Mouse (Mus musculus) hematopoietic multipotent progenitor cell, adult 10-12 weeks (in vitro differentiated cells): ENCODE data around the gene Acp5. TPM values are rescaled to one million over a fixed set of nuclear protein-coding genes. Genes with fewer than 3 reads are reported as not detected.

ENCODE experiments used
- polyA plus RNA-seq: library from polyadenylated mRNA; stranded (reverse); fragments of >175 nt; gene quantifications from 2 replicates; pipeline ENCODE4 v1.2.3, GENCODE M21; 2012; ENCODE audit warnings: low replicate concordance

The Acp5 gene
- 89.9 and 193 TPM in 2 replicates for polyA plus RNA-seq

GRCm38 (mm10) chr9:22135644-22136390 is at the start of gene Acp5:
TSS of gene Acp5 (minus strand) at chr9:22135711.

DNA sequence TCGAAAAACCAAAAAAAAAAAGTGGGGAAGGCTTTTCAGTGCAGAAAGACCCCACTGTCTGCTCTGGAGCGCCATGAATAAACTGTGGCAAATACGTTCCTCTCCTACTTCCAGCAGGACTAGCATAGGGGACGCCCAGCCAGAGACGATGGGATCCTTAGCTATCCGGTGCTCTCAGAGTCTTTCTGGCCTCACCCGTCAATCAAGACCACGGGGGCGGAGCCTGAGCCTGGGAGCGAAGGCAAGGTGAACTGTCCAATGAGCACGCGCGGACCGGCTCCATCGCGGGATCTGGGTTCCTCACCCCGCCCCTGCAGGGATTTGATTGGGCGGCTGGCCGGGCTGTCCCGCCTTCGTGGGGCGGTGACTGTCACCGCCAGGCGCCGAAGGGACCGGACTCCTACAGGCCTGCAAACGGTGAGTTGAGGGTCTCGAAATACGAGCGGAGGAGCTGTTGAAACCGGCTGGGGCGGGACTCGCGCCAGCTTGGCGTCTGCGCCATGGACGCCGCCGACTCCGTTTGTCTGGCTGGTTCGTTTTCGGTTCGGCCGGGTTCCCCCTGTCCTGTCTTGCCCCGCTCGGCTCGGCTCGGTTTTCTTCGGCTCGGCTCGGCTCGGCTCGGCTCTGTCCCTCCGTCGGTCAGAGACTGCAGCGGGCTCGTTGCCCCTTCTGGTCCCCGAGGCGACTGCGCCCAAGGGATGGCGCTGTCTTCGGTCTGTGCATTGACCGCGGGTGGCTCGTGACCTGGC is 21.2 kb upstream of the Acp5 start, which contains the start of gene Pigyl:
TSS of gene Pigyl (plus strand) at position 350 of the 749 bp plus-strand sequence.

DNA sequence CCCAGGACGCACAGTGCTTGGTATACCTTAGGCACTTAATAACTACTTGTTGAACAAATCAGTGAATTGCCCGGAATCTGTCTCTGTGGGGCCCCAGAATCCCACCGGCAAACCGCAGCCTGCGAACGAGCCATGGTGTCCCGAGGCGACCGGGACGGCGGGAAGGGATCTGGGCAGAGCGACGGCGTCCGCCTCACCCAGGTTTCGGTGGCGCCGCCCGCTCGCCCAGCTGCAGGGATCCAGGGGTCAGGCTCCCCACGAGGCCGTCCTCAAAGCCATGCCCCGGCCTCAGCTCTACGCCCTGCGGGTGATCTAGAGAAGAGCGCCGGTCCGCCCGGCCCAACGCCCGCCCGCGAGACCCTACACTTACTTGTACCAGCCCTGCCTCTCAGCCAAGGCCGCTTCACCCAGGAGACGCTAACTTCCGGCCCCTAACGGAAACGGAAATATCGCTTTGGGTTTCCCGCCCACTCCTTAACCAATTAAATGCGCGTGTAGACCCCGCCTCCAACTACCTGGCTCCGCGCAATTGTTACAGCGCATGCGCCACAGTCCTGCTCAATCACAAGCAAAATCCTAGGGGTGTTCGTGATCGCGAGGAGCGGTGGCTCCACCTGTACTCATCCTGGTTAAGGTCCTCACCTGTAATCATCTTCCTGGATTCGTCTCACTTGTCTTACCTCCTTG is 18.6 kb downstream of the Acp5 start, which contains the start of gene Elof1:
TSS of gene Elof1 (minus strand) at position 433 of the 687 bp plus-strand sequence.

DNA sequence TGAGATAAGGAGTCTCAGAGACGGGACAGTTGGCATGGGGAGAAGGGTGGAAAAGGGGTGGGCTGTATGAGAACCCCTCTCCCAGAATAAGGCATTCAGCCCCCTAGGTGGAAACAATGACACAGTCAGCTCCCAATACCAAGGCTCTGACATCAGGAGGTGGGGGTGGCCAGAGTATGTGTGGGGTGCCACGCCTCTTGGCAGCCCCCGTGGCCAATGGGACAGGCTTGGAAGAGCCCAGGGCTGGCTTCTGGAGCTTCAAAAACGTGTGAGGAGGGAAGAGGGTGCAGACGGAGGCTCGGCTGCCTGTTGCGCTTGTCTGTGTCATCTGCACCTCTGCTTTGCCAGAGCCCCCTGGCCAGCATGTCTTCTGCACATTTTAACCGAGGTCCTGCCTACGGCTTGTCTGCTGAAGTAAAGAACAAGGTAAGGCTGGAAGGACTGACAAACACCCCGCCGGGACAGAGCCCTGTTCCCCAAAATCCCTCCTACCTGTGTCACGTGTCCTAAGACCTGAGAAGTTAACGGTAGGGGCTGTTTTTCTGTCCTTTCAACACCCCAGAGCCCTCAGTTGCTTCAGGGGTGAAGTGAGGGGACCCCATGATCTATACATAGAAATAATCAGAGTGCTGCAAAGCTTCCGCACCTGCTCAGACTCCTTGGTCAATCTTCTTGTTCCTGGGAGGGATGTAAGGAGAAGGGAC is 36.4 kb downstream of the Acp5 start, which contains the start of gene Cnn1:
TSS of gene Cnn1 (plus strand) at position 224 of the 704 bp plus-strand sequence.

DNA sequence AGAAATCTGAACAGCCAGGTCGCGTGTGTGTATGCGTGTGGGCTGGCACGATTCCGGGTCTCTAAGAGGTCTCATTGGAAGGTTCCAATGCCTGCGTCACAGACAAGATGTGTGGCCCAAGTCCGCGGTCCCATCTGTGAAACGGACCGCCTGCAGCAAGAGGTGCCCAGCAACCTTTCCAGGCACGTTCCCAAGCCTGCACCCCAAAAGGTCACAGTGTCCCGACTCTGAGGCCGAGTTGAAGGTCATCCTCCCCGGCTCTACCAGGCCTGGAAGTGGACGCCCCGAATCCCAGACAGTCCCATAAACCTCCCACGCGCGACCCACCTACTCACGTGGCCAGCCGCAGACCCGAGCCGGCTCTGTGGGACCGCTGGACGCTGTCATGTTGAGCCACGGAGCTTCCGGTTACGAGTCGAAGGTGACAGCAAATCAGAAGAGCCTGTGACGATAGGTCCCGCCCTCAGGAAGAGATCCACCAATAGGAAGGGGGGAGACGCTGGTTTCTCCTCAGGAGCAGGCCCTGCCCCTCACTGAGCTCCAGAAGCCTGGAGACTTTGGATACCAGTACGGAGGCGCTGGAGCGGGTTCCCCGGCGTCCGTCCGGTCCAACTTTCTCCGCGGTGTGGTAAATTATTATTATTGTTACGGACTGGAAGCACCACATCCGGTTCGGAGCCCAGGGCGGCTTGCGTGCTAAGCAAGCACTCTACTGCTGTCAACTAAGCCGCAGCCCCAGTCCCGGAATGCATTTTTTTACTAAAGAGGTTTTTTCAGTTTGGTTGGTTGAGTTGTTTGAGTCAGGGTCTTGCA is 50.3 kb downstream of the Acp5 start, which contains the start of gene Ecsit:
TSS of gene Ecsit (minus strand) at position 417 of the 813 bp plus-strand sequence.

Other genes starting within 250 kb of the Acp5 start
- 10.7 and 28.7 TPM in 2 replicates for gene Rab3d, start 217.5 kb downstream of the Acp5 start, polyA plus RNA-seq
- not detected in 2 replicates for gene Ccdc159, start 208.2 kb downstream of the Acp5 start, polyA plus RNA-seq
- 5.2 and 8.3 TPM in 2 replicates for gene Tmem205, start 208.2 kb downstream of the Acp5 start, polyA plus RNA-seq
- 4.2 and 8.8 TPM in 2 replicates for gene Plppr2, start 198.7 kb downstream of the Acp5 start, polyA plus RNA-seq
- 8.5 and 16.9 TPM in 2 replicates for gene Swsap1, start 180.0 kb downstream of the Acp5 start, polyA plus RNA-seq
- gene Epor, start 172.2 kb downstream of the Acp5 start, polyA plus RNA-seq = 12.6 and 83.6 TPM in 2 replicates
- gene Rgl3, start 146.3 kb downstream of the Acp5 start, polyA plus RNA-seq = 5.2 and 5.6 TPM in 2 replicates
- 0.12 TPM in 2 replicates for gene Ccdc151, start 133.1 kb downstream of the Acp5 start, polyA plus RNA-seq
- gene Prkcsh, start 132.9 kb downstream of the Acp5 start, polyA plus RNA-seq = 81.6 and 112 TPM in 2 replicates
- 0.15 TPM in 1 of 2 replicates, not detected in the other for gene Elavl3, start 83.7 kb downstream of the Acp5 start, polyA plus RNA-seq
- gene Gm49318, start 64.5 kb downstream of the Acp5 start, polyA plus RNA-seq = not detected in 2 replicates
- gene Zfp653, start 64.3 kb downstream of the Acp5 start, polyA plus RNA-seq = 22.4 and 38.4 TPM in 2 replicates
- 13.3 and 22.4 TPM in 2 replicates for gene Ecsit, start 50.3 kb downstream of the Acp5 start, polyA plus RNA-seq
- gene Cnn1, start 36.5 kb downstream of the Acp5 start, polyA plus RNA-seq = not detected in 2 replicates
- gene Elof1, start 18.5 kb downstream of the Acp5 start, polyA plus RNA-seq = 13.2 and 67.9 TPM in 2 replicates
- 34.8 and 51.2 TPM in 2 replicates for gene Pigyl, start 21.1 kb upstream of the Acp5 start, polyA plus RNA-seq
- not detected in 2 replicates for gene Zfp872, start 52.4 kb upstream of the Acp5 start, polyA plus RNA-seq
- gene Zfp809, start 90.0 kb upstream of the Acp5 start, polyA plus RNA-seq = 8.2 and 8.9 TPM in 2 replicates
- 0.11 and 0.25 TPM in 2 replicates for gene Zfp599, start 124.2 kb upstream of the Acp5 start, polyA plus RNA-seq
- gene Zfp810, start 171.9 kb upstream of the Acp5 start, polyA plus RNA-seq = 6.7 and 7.2 TPM in 2 replicates